Mouse (Mus musculus): ENCODE data around the gene Tecpr2.

- TF ChIP-seq ZNF384 (IDR thresholded peaks at IDR 0.05; ENCODE audit: low read depth, low read length) (no peak), MAFK (IDR thresholded peaks at IDR 0.05; ENCODE audit: insufficient read depth, low read depth, low read length) (no peak), CHD2 (IDR thresholded peaks at IDR 0.05; ENCODE audit: low read depth, low read length) (no peak), ZC3H11A (IDR thresholded peaks at IDR 0.05; ENCODE audit: borderline replicate concordance, low read depth, low read length) (no peak), HCFC1 (IDR thresholded peaks at IDR 0.05; ENCODE audit: borderline replicate concordance, insufficient read depth, low read length) (no peak)
Observed at GRCm38 (mm10) chr12:110975838-110976468, 86.9 kb downstream of the Tecpr2 start.

Measured in ES-E14 (cell line).